Mouse (Mus musculus) limb, embryonic 12.5 days (tissue): ENCODE measurements at regions not wholly inside any gene's neighbourhood (a gene's known extent, or its start where the extent isn't known, plus 50 kb on each side); places are given as distances from the start of the nearest gene placed in this dataset.
A peak's percentile ranks its signal among the peaks of the same experiment; 100 is the strongest.
"Not testable (repeated sequence)": the region's sequence is repeated elsewhere in the genome, so short reads cannot be mapped to it uniquely, and the experiment has no call there.

Source experiments
- ATAC-seq: fragments of 200-750 bp; cut with Nextera tagmentation; 2 replicates; pipeline ENCODE4 v1.8.0; 2017; ENCODE audit warnings: low read depth, moderate TSS enrichment; ENCODE audit not compliant: insufficient number of reproducible peaks, insufficient read depth, low FRiP score, low TSS enrichment
- H3K27ac ChIP-seq: fragments of 300-500 bp; sonication (generic); 2 replicates; pipeline ENCODE4 v1.5.1; 2016; ENCODE audit warnings: mild to moderate bottlenecking, moderate library complexity
- H3K27me3 ChIP-seq: fragments of 300-500 bp; sonication (generic); 2 replicates; pipeline ENCODE4 v1.6.1; 2016; ENCODE audit warnings: mild to moderate bottlenecking, moderate library complexity
- H3K36me3 ChIP-seq: fragments of 300-500 bp; sonication (generic); 2 replicates; pipeline ENCODE4 v1.6.1; 2016; ENCODE audit warnings: mild to moderate bottlenecking, moderate library complexity
- H3K4me1 ChIP-seq: fragments of 300-500 bp; sonication (generic); replicated peaks from 2 replicates; pipeline ENCODE4 v1.6.1; 2016
- H3K4me2 ChIP-seq: fragments of 300-500 bp; sonication (generic); 2 replicates; pipeline ENCODE4 v1.6.1; 2016; ENCODE audit warnings: mild to moderate bottlenecking, moderate library complexity
- H3K4me3 ChIP-seq: fragments of 300-500 bp; sonication (generic); replicated peaks from 2 replicates; pipeline ENCODE4 v1.5.1; 2016; ENCODE audit warnings: mild to moderate bottlenecking
- H3K9ac ChIP-seq: fragments of 300-500 bp; sonication (generic); replicated peaks from 2 replicates; pipeline ENCODE4 v1.6.1; 2016; ENCODE audit warnings: mild to moderate bottlenecking, moderate library complexity
- H3K9me3 ChIP-seq: fragments of 300-500 bp; sonication (generic); 2 replicates; pipeline ENCODE4 v1.6.1; 2016; ENCODE audit warnings: mild to moderate bottlenecking, moderate library complexity
- WGBS: fragments of 180-500 bp; shearing (Covaris S2); methylation state at CpG from one replicate; pipeline ENCODE4 v1.1.7; 2016; 5-methylcytosine and 5-hydroxymethylcytosine counted together

GRCm38 (mm10) chr6:70315318-70315717 is 476.7 kb downstream of the Rpia start:
- Histone ChIP-seq H3K27ac (no peak overlapping the region), H3K36me3 (no peaks in the 10 kb centered on the region), H3K4me2 (no peak overlapping the region), H3K27me3 (no peaks in the 10 kb centered on the region), H3K9me3 (no peaks in the 10 kb centered on the region), H3K9ac (no peak overlapping the region), H3K4me3 (no peak overlapping the region), H3K4me1 (no peaks in the 10 kb centered on the region)
- WGBS, result 88% methylated on average over 1 of the region's 1 CpGs
- no peak for ATAC-seq

GRCm38 (mm10) chr6:70314667-70315066 is 477.4 kb downstream of the Rpia start:
- H3K4me2 ChIP-seq, H3K27me3 ChIP-seq, H3K9ac ChIP-seq, H3K4me3 ChIP-seq, H3K36me3 ChIP-seq, H3K4me1 ChIP-seq, H3K27ac ChIP-seq, ATAC-seq, H3K9me3 ChIP-seq: not testable (repeated sequence)
- 91% methylated on average over 2 of the region's 2 CpGs for WGBS

- not testable (repeated sequence) for H3K36me3 ChIP-seq, H3K9me3 ChIP-seq, H3K4me3 ChIP-seq, H3K27me3 ChIP-seq, H3K4me2 ChIP-seq, ATAC-seq, H3K9ac ChIP-seq, H3K4me1 ChIP-seq, H3K27ac ChIP-seq
Measured at GRCm38 (mm10) chr6:70301100-70301499, 490.9 kb downstream of the Rpia start.

GRCm38 (mm10) chr6:70260227-70260626 is 531.8 kb downstream of the Rpia start:
- not testable (repeated sequence) for H3K4me1 ChIP-seq, H3K27ac ChIP-seq
- WGBS, result 74% methylated on average over 3 of the region's 3 CpGs

GRCm38 (mm10) chr6:70240167-70240566 is 551.9 kb downstream of the Rpia start:
- no CpG with 5 or more reads among the region's 1 CpGs for WGBS

More at GRCm38 (mm10) chr6:70260227-70260626, 531.8 kb downstream of the Rpia start:
- H3K4me2 ChIP-seq, H3K36me3 ChIP-seq, ATAC-seq, H3K27me3 ChIP-seq, H3K9me3 ChIP-seq, H3K9ac ChIP-seq, H3K4me3 ChIP-seq: not testable (repeated sequence)

GRCm38 (mm10) chr6:70227166-70227565 is 564.9 kb downstream of the Rpia start:
- H3K4me2 ChIP-seq, result no peak overlapping the region
- H3K9ac ChIP-seq, result no peak overlapping the region
- no peak overlapping the region for H3K27ac ChIP-seq
- H3K4me1 ChIP-seq, result no peaks in the 10 kb centered on the region
- H3K9me3 ChIP-seq, result no peaks in the 10 kb centered on the region
- ATAC-seq, result no peak
- no peaks in the 10 kb centered on the region for H3K27me3 ChIP-seq
- no peaks in the 10 kb centered on the region for H3K36me3 ChIP-seq
- H3K4me3 ChIP-seq, result no peak overlapping the region
- WGBS, result 60% methylated on average over 4 of the region's 4 CpGs

More at GRCm38 (mm10) chr6:70240167-70240566, 551.9 kb downstream of the Rpia start:
- H3K27me3 ChIP-seq, H3K4me2 ChIP-seq, H3K27ac ChIP-seq, ATAC-seq, H3K36me3 ChIP-seq, H3K4me3 ChIP-seq, H3K9me3 ChIP-seq, H3K9ac ChIP-seq, H3K4me1 ChIP-seq: not testable (repeated sequence)

GRCm38 (mm10) chr6:70216632-70217031 is 575.4 kb downstream of the Rpia start:
- not testable (repeated sequence) for H3K36me3 ChIP-seq, H3K27me3 ChIP-seq, H3K4me1 ChIP-seq, H3K4me3 ChIP-seq, H3K4me2 ChIP-seq, H3K9ac ChIP-seq, H3K9me3 ChIP-seq
- 56% methylated on average over 2 of the region's 2 CpGs for WGBS
- peak; percentile 59; the same call in 1 of the 2 replicates for ATAC-seq
- 0 out of 2 replicates have a peak overlapping the region, but pooled peaks have one; percentile 23 for H3K27ac ChIP-seq

- not testable (repeated sequence) for H3K4me2 ChIP-seq, H3K4me3 ChIP-seq, ATAC-seq, H3K4me1 ChIP-seq, H3K36me3 ChIP-seq, H3K9ac ChIP-seq, H3K27me3 ChIP-seq, H3K27ac ChIP-seq, H3K9me3 ChIP-seq
- WGBS, result 27% methylated on average over 3 of the region's 3 CpGs
Measured at GRCm38 (mm10) chr6:70215781-70216180, 576.3 kb downstream of the Rpia start.
